Mouse (Mus musculus) fat pad, adult 2 months (tissue): ENCODE results near the gene Zfp819.
"Not testable (repeated sequence)": the region's sequence is repeated elsewhere in the genome, so short reads cannot be mapped to it uniquely, and the experiment has no call there.

Source experiments
- DNase-seq: peaks from one replicate; pipeline ENCODE4 v3.0.0-alpha.2; 2011; ENCODE audit warnings: low read depth, low spot score; ENCODE audit errors: extremely low read depth

Gene Zfp819

DNA sequence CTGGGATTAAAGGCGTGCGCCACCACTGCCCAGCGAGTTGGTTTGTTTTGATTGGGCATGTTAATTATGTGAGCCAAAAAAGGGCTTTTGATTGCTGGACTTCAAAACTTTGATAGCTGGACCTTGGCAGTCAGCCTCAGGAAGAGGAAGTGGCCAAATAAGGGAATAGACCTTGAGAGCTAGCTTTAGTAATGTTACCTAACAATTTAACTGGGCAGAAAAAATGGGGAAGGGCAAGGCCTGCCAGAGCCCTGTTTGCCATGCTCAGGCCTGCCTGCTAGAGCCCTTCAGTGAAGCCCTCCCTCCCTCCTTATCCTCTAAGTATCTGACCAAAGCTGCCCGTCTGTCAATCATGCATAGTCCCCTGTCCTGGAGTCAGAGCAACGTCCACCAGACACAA, 35.6 kb downstream of the Zfp819 start:
- DNase-seq, result no peak

DNA sequence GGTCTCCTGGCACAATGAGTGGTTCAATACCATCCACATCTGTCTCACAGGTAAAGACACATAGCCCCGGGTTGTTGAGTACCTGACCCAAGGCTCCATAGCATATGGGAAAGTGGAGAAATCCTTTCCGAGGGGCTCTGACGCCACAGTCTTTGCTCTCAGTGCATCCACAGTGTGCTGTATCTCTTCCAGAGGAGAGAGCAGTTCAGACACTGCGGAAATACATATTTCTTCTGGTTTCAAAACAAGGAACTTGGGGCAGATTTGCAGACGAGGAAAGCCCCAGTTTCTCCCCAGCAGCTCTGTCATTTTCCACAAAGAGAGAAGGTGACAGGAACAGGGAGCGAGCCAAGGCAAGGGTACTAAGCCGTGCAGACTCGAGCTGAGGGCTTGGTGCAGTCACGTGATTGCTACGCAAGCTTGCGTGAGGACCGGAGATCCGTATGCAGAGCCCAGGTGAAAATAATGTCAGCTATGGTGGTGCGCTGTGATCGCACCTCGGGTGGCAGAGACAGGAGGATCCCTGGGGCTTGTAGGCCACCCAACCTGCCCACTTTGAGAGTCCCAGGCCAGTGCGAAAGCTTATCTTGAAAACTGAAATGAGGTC, 36.2 kb downstream of the Zfp819 start:
- DNase-seq, result no peak

GRCm38 (mm10) chr7:43652683-43653082, 45.7 kb downstream of the Zfp819 start:
- no peak for DNase-seq

DNA sequence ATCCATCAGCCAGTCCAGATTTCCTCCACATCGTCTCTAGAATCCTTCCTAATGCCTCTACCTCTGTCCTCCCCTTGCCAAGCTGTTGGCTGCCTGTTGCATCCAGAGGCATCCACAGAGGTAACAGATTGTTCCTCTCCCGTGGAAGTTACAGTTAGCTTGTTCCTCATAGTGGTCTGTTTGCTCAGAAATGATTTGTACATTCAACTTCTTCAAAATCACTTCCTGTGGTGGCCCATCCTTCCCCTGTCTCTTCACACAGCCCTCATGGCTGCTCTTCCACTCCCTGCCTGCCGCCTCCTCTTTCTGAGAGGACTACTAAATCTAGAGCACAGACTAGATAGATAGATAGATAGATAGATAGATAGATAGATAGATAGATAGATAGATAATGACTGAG, 47.5 kb downstream of the Zfp819 start:
- DNase-seq, result no peak

DNA sequence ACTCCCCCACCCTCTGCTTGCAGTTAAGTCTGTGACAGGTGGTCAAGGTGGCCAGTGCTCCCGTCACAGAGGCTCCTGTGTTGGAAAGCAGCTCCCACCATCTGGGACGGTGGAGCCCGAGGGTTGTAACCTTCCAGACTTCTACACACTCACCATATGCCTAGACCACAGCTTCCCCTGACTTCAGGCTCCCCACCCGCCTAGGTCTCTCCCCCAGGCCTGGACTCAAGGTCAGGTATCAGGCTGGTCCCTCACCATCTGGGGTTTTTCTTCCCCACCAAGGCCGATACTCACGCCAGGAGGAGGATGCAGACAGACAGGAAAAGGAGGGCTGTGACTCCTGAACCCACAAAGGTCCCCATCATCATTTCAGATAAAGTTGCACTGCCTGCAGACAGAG, 49.3 kb downstream of the Zfp819 start:
- no peak for DNase-seq

DNA sequence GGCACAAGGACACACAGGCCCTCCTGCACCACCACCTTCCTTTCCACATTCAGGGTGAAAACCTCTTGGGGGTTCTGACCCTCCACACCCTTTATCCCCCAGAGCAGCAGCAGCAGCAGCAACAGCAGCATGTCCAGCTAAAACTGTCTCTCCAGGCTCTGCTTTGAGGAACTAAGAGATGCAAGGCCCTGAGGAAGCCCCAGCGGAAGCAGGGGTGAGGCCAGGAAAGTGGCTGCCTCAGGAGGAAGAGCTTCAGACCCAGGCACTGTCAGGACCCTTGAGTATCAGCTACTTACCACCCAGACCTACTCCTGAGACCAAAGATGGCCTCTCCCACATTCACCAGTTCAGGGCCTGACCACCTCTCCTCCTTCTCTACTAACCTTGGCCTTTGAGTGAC, 53.0 kb downstream of the Zfp819 start, which contains the start of gene Siglece:
Gene Siglece, minus strand, starts transcription at position 160 of the 400 bp plus-strand sequence.
- DNase-seq, result no peak

- DNase-seq, result no peak
Observed at GRCm38 (mm10) chr7:43662804-43663203, 55.8 kb downstream of the Zfp819 start.

GRCm38 (mm10) chr7:43667221-43667620, 60.3 kb downstream of the Zfp819 start:
- not testable (repeated sequence) for DNase-seq
